Mouse (Mus musculus): ENCODE data around the gene Lims1.

DNA sequence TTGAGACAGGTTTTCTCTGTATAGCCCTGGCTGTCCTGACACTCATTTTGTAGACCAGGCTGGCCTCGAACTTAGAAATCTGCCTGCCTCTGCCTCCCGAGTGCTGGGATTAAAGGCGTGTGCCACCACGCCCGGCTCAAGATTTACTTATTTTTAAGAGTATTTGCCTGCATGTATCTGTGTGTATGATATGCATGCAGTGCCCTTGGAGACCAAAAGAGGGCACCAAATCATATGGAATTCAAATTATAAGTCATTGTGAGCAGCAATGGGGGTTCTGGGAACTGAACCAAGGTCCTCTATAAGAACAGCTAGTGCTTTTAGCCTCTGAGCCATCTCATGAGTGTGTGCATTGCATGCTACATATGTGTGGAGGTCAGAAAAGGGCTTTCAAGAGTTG is 10.4 kb upstream of the Lims1 start:
- TF ChIP-seq EP300 (IDR thresholded peaks at IDR 0.05; ENCODE audit: insufficient read depth, low read depth, low read length) (no peak), CTCF (IDR thresholded peaks at IDR 0.05) (peak; percentile 50), POLR2A (IDR thresholded peaks at IDR 0.05; ENCODE audit: insufficient read depth, low read depth, low read length) (no peak)
